Mouse (Mus musculus): ENCODE data around the gene Fads2.

Fads2 gene

DNA sequence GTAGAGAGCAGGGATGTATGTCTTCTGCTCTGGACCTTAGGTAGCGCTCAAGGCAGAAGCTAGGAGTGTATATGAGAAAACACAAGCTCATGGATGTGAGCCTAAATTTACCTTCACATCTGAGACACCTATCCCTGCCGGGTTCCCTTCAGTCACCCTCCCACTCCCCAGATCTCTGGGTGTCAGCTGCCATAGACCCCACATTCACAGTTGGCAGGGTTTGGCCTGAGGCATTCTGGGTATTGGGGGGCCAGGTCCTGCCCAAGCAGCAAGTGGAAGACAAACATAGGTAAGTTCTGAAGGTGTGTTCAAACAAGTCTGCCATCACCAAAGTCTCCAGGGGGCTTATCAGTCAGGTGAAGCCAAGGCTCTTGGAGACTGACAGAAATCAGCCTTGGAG is 39.9 kb downstream of the Fads2 start:
- DNase-seq (ENCODE audit: low read depth, low spot score) = no peak

DNA sequence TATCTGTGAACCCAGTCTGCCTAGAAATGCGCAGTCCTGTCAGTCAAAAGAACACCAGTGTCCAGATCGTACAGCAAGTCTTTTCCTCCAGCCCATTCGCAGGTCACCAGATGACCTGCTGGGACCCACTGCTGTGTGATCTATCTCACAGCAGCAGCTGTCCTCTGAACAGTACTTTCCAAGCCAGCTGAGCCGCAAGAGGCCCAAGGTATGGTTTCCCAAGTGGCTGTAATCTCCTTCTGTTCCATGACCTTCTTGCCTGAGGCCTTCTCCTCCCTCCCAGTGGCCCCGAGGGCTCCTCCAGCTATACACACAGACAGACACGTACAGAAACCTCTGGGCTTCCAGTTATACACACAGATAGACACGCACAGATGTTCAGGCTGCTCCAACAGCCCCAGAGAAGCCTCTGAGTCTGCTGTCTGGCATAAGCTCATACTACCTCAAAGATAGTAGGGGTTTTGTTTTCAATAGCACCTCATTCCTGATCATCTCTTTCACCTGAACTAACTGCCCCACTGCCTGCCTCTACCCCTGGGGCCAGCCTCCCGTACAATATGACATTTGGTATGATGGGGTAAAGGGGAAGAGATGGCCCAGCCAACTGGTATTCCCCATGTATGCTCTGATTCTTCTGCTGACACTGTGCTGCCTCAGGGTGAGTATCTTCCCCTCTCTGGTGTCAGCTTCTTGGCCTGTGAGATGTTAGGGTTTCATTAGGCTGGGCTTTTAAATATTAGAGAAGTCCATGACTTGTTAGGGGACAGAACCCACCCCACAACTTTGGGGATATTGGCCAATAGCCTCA is 40.6 kb downstream of the Fads2 start:
- DNase-seq (ENCODE audit: low read depth, low spot score) = no peak

DNA sequence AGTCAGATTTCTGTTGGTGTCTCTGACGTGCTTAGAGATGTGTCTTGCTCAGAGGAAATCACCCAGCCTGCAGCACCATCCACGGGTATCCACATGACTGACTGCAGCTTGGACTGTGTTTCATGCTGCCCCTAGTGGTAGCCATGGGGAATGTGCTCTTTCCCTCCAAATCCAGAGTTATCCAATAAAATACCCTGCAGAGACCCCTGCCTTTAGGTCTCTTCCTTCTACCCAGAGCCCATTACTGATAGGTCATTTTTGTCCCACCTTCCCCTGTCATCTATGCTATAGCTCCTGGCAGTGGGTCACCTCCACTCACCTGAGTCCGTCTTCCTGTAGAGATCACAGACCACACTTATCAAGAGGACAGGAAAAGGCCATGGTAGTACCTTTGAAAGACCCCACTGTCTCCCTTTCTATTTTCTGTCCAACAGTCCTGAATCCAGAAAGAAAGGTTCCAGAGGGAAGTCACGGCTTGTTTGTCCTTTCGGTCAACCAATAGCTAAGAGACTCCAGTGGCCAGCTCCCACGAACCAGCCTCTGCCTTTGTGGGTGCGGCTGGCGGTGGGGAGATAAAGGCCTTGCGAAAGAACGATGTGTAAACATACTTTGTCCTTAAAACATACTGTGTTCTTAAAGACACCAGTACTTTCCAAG is 41.5 kb downstream of the Fads2 start:
- peak; percentile 78 for DNase-seq (ENCODE audit: low read depth, low spot score)

DNA sequence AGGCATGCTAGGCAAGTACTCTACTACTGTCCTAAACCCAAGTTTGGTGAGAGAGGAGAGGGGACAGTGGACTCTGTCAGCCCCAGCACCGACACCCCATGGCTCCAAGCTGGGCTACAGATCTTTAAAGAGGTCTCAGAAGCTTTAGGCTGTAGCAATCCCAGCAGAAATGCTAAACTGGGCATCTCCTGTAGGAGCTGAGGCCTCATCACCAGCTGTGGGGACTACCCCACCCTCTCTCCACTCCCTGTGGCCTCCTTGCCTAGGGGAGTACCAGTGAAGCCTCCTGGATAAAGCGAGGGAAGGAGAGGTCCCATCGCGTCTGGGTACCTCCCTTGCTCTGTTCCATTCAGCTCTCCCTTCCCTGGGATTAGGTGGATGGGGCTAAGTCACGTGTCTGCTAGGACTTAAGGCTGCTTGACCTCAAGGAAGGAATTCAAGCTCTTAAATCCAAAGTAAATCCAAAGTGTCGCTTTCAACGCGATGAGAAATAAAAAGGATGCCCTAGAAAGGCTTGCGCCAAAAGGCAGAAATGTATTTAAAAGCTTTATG is 42.6 kb downstream of the Fads2 start:
- DNase-seq (ENCODE audit: low read depth, low spot score) = no peak

DNA sequence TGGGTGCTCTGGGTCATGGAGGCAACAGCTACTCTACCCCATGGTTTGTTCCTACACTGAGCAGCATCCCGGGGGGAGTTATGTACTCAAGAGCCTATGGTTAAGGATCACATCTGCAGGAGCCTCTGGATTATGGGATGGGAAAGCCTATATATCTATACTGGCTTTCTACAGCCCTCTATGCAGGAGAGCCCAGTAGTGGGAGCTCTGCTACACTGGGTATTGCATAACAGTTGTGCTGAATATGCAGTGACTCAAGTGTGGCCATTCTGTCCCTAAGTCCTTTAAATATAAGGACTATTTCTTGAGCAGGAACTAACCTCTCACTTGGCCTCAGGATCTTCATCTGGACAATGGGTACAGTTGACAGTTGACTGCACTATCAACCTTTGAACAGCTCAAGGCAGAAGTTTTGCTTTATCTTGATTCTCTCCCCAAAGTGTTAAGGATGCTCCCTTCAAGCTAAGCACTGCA is 43.2 kb downstream of the Fads2 start:
- no peak for DNase-seq (ENCODE audit: low read depth, low spot score)

- DNase-seq (ENCODE audit: low read depth, low spot score) = no peak
Measured at GRCm38 (mm10) chr19:10057486-10058351, 43.8 kb downstream of the Fads2 start.

DNA sequence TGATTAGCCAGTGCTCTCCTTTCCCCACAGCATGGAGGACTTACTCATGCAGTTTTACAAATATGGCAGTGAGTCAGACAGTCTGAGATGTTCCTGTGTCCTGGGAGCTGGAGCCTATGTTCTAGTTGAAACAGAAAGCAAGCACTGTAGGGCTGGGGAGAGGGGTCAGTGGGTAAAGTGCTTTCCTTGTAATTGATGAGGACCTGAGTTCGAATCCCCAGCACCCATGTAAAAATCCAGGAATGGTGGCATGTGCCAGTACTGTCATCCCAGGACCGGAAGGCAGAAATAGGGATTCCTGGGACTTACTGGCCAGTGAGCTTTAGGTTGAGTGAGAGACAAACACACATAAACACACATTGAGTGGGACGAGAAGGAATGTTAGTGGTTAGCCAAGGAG is 44.9 kb downstream of the Fads2 start:
- peak; percentile 48 for DNase-seq (ENCODE audit: low read depth, low spot score)

- no peak for DNase-seq (ENCODE audit: low read depth, low spot score)
Measured at GRCm38 (mm10) chr19:10055783-10056660, 45.5 kb downstream of the Fads2 start.

GRCm38 (mm10) chr19:10055261-10055660 is 46.3 kb downstream of the Fads2 start:
- DNase-seq (ENCODE audit: low read depth, low spot score) = no peak

- DNase-seq (ENCODE audit: low read depth, low spot score) = no peak
Measured at GRCm38 (mm10) chr19:10054361-10055075, 47.0 kb downstream of the Fads2 start.

DNA sequence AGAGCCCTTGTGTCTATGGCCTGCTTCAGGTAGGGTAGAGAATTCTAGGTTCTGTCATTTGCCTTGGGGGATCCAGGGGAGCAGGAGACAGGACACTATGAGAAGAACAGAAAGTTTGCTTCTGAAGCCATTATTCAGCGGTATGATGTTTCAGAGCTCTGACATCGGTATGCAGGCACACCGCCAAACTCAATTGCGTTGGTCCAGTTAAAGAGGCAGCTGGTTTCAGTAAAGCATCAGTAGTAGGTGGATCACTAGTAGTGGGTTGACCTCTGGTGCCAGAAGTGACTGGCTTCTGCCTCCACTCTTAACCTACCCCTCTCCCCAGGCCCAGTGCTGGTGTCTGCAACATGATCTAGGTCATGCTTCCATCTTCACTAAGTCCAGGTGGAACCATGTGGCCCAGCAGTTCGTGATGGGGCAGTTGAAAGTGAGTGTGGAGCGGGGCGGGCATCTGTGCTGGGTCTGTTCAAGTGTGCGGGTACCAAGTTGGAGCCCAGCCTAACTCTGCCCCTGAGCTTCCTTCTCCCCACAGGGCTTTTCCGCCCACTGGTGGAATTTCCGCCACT is 47.8 kb downstream of the Fads2 start:
- peak; percentile 60 for DNase-seq (ENCODE audit: low read depth, low spot score)

- DNase-seq (ENCODE audit: low read depth, low spot score) = no peak
Measured at GRCm38 (mm10) chr19:10052698-10053097, 48.8 kb downstream of the Fads2 start.

GRCm38 (mm10) chr19:10050438-10050837 is 51.1 kb downstream of the Fads2 start:
- DNase-seq (ENCODE audit: low read depth, low spot score) = no peak

GRCm38 (mm10) chr19:10049533-10049932 is 52.0 kb downstream of the Fads2 start:
- no peak for DNase-seq (ENCODE audit: low read depth, low spot score)

GRCm38 (mm10) chr19:10046983-10047382 is 54.6 kb downstream of the Fads2 start:
- no peak for DNase-seq (ENCODE audit: low read depth, low spot score)

GRCm38 (mm10) chr19:10046346-10046745 is 55.2 kb downstream of the Fads2 start:
- DNase-seq (ENCODE audit: low read depth, low spot score) = peak; percentile 40

- DNase-seq (ENCODE audit: low read depth, low spot score) = no peak
Measured at GRCm38 (mm10) chr19:10045707-10046106, 55.8 kb downstream of the Fads2 start.

DNA sequence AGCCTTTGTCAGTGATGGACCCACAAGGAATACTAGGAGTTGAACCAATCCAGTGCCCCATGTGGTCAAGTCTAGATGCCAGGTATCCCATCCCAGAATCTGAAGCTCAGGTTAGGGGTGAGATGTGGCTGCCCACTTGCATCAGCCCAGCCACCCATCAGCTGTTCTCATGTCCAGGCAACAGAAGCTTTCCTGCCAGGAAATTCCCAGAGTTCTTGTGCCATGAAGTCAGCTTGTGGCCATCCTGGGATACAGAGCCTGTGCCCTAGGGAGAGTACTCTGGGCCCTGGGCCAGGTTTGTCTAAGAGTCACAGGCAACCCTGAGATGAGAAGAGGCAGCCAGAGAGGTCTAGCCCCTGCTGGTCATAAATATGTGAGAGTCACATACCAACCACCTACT is 57.9 kb downstream of the Fads2 start:
- peak; percentile 100 for DNase-seq (ENCODE audit: low read depth, low spot score)

- peak; percentile 80 for DNase-seq (ENCODE audit: low read depth, low spot score)
Measured at GRCm38 (mm10) chr19:10042816-10043215, 58.7 kb downstream of the Fads2 start.

GRCm38 (mm10) chr19:10042232-10042631 is 59.3 kb downstream of the Fads2 start:
- peak; percentile 87 for DNase-seq (ENCODE audit: low read depth, low spot score)

Data from 3T3-L1 (cell line).